Mouse (Mus musculus) urinary bladder, postnatal 25 days (tissue): ENCODE data around the gene Fan1.

Experiments
- DNase-seq: peaks from one replicate; pipeline ENCODE4 v3.0.0; 2022; ENCODE audit warnings: low spot score

Gene Fan1

GRCm38 (mm10) chr7:64373830-64374562, at the start of gene Fan1:
Gene Fan1 (minus strand): TSS chr7:64374095.
- peak; percentile 84 for DNase-seq

- no peak for DNase-seq
Observed at GRCm38 (mm10) chr7:64403989-64404388, 30.1 kb upstream of the Fan1 start.

GRCm38 (mm10) chr7:64402452-64402851, 28.6 kb upstream of the Fan1 start:
- no peak for DNase-seq

- DNase-seq, result no peak
Observed at GRCm38 (mm10) chr7:64400725-64401124, 26.8 kb upstream of the Fan1 start.

- no peak for DNase-seq
Observed at GRCm38 (mm10) chr7:64392819-64393151, 18.9 kb upstream of the Fan1 start.

GRCm38 (mm10) chr7:64392122-64392818, 18.4 kb upstream of the Fan1 start, which contains the start of the genes Mphosph10 and Mcee:
Gene Mphosph10 (minus strand): TSS chr7:64392268.
Gene Mcee (plus strand): TSS chr7:64392607.
- peak; percentile 97 for DNase-seq

GRCm38 (mm10) chr7:64391479-64391878, 17.6 kb upstream of the Fan1 start:
- DNase-seq, result no peak

- no peak for DNase-seq
Observed at GRCm38 (mm10) chr7:64373147-64373829, 607 bp downstream of the Fan1 start.

- DNase-seq, result no peak
Observed at GRCm38 (mm10) chr7:64371940-64372878, 1.7 kb downstream of the Fan1 start.

GRCm38 (mm10) chr7:64369841-64370240, 4.1 kb downstream of the Fan1 start:
- DNase-seq, result no peak

- no peak for DNase-seq
Observed at GRCm38 (mm10) chr7:64365863-64366262, 8.0 kb downstream of the Fan1 start.

- DNase-seq, result no peak
Observed at GRCm38 (mm10) chr7:64360586-64360945, 13.3 kb downstream of the Fan1 start.

- DNase-seq, result no peak
Observed at GRCm38 (mm10) chr7:64359943-64360585, 13.8 kb downstream of the Fan1 start.

- no peak for DNase-seq
Observed at GRCm38 (mm10) chr7:64358666-64359065, 15.2 kb downstream of the Fan1 start.

- no peak for DNase-seq
Observed at GRCm38 (mm10) chr7:64357405-64357804, 16.5 kb downstream of the Fan1 start.

GRCm38 (mm10) chr7:64356661-64357060, 17.2 kb downstream of the Fan1 start:
- DNase-seq, result no peak

GRCm38 (mm10) chr7:64354206-64354605, 19.7 kb downstream of the Fan1 start:
- no peak for DNase-seq

- DNase-seq, result no peak
Observed at GRCm38 (mm10) chr7:64351087-64351486, 22.8 kb downstream of the Fan1 start.

GRCm38 (mm10) chr7:64349147-64349861, 24.6 kb downstream of the Fan1 start:
- DNase-seq, result no peak

GRCm38 (mm10) chr7:64347813-64348212, 26.1 kb downstream of the Fan1 start:
- no peak for DNase-seq

GRCm38 (mm10) chr7:64332686-64333085, 41.2 kb downstream of the Fan1 start:
- no peak for DNase-seq
